Mouse (Mus musculus) adrenal gland, postnatal 25 days (tissue): ENCODE results near the gene Cnot6. TPM values are rescaled to one million over a fixed set of nuclear protein-coding genes. Genes with fewer than 3 reads are reported as not detected.

Source experiments
- DNase-seq: peaks from one replicate; pipeline ENCODE4 v3.0.0; 2021; ENCODE audit warnings: mixed read lengths
- total RNA-seq: library from RNA; stranded (reverse); gene quantifications from 2 replicates; pipeline ENCODE4 v1.2.3, GENCODE M21; 2021

Cnot6 gene
- total RNA-seq, 1 experiment from 2014 or later, result 58.6 TPM

- no peak for DNase-seq
These were observed 1.1 kb upstream of the Cnot6 start for GRCm38 (mm10) chr11:49713336-49714334.

GRCm38 (mm10) chr11:49711981-49712554 lies 455 bp downstream of the Cnot6 start:
- peak; percentile 29 for DNase-seq

GRCm38 (mm10) chr11:49710664-49711063 lies 1.9 kb downstream of the Cnot6 start:
- no peak for DNase-seq

DNA sequence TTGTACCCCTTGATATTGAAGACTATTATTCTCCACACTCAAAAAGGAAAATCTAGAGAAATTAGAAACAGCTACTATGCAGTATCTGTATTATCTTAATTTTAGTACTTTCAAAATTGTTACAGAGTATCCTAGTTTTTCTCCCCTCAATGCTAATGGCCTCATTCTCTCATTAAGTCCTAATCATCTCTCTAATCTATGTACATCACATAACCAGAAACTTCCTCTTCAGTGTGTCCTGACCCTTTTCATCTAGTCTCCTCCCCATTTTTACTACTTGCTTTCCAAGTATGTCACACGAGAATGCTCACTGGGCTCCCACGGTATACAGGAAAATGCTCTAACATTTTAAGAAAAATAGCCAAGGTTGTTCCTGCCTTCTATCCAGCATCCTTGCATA lies 4.7 kb downstream of the Cnot6 start:
- DNase-seq, result no peak

GRCm38 (mm10) chr11:49704804-49705203 lies 7.7 kb downstream of the Cnot6 start:
- peak; percentile 28 for DNase-seq

DNA sequence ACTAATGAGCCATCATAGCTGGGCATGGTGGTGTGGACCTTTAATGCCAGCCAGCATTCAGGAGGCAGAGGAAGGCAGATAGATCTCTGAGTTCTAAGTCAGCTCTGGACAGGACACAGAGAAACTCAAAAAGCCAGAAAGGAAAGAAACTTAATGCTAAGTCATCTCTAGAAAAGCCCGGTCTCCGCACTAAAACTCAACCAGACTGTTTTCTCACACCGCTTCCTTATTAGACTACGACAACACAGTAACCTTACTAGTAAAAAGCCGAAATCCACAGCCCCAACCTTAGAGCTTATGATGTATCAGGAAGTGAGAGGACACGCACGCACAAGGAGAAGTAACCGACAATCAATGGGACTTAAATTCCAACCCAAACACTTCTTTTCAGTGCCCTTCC lies 10.5 kb downstream of the Cnot6 start:
- no peak for DNase-seq

DNA sequence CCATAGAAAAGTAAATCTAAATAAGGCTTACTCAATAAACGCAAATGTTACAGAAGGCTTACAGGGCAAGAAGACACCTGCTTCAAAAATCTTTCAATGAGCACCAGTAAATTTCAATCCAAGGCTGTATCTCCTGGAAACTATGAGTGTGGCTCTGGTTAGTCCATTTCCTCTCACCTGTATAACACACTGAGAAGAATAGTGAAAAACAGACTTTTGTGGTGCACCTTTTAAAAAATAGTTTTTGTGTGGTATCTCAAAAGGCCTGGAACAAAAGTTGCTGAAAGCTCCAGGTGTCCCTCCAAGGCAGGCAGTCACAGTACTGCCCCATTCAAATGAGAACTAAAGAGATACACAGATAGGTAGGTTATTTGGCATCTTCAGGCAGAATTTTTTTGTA lies 13.4 kb downstream of the Cnot6 start:
- DNase-seq, result no peak

DNA sequence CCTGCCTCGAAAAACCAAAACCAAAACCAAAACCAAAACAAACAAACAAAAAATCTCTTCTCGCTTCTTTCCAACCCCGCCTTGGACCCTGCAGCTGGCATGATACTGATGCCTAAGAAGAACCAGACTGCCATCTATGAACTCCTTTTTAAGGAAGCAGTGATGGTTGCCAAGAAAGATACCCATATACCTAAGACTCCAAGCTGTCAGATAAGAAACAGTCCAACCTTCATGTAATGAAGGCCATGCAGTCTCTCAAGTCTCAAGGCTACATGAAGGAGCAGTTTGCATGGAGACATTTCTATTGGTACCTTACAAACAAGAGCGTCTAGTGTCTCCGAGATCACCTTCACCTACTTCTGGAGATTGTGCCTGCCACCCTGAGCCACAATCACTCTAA lies 14.7 kb downstream of the Cnot6 start:
- no peak for DNase-seq

GRCm38 (mm10) chr11:49696472-49696871 lies 16.1 kb downstream of the Cnot6 start:
- DNase-seq, result no peak

DNA sequence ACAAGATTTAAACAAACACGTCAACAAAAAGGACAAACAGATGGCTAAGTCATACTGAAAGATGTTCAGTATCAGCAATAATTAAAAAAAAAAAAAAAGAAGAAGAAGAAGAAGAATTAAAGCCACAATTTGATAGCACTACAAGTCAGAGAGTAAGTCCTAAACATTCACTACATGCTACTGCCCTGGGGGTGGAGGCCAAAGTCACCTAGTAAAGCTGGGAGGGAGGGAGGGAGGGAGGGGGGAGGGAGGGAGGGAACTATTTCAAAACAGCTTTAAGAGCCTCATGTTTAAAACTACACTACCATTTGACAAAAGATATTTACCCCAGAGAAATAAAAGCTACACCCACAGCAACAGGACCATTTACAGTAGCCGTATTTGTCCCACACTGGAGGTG lies 16.8 kb downstream of the Cnot6 start:
- DNase-seq, result no peak

DNA sequence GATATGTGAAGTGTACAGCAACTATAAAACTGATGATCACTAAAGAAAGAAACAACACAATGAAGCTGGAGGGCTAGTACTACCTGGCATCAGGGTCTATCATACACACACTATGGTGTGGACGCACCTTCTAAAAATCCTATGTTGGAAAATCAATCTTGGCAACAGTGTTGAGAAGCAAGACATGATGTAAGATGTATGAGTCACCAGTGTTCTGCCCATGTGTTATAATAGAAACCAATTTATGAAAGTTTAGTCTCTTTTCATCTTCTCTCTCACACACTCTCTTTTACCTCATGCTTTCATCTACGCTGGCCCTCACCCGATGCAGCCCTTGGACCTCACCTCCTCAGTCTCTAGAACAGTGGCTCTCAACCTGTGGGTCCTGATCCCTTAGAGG lies 17.5 kb downstream of the Cnot6 start:
- no peak for DNase-seq

- no peak for DNase-seq
These were observed 28.1 kb downstream of the Cnot6 start for GRCm38 (mm10) chr11:49684237-49684973.

DNA sequence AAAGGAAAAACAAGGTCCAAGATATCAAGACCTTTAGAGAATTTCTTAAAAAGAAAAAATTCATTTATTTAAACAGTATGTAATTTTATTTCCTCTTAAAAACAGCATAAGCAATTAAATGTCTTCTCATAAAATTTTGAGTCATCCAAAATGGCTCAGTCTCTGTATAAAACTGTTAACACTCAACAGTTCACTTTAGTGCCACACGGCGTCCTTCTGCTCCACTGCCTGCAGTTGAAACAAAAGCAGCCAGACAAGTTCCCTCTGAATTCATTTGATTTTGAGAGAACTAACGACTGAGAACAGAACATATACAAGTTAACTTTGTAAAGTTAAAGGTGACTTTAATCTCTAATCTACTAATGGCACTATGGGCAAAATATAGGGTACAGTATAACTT lies 39.1 kb downstream of the Cnot6 start:
- DNase-seq, result no peak

DNA sequence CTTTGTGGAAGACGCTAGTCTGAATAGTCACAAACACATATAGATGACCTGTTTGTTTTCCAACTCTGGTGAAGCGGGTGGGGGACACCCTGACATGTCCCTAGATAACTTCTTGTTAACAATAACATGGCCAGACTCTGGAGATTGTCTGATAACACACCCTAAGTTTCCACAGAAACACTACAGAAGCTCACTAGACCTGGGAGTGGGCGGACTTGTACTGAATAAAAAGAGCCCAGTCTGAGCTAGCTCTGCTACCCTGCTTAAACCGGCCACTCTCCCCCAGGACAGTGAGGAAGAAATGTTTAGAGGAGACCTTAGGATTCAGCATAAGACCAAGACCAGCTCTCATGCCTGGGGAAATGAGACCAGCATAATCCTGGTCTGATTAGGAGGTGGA lies 47.1 kb downstream of the Cnot6 start:
- DNase-seq, result no peak

DNA sequence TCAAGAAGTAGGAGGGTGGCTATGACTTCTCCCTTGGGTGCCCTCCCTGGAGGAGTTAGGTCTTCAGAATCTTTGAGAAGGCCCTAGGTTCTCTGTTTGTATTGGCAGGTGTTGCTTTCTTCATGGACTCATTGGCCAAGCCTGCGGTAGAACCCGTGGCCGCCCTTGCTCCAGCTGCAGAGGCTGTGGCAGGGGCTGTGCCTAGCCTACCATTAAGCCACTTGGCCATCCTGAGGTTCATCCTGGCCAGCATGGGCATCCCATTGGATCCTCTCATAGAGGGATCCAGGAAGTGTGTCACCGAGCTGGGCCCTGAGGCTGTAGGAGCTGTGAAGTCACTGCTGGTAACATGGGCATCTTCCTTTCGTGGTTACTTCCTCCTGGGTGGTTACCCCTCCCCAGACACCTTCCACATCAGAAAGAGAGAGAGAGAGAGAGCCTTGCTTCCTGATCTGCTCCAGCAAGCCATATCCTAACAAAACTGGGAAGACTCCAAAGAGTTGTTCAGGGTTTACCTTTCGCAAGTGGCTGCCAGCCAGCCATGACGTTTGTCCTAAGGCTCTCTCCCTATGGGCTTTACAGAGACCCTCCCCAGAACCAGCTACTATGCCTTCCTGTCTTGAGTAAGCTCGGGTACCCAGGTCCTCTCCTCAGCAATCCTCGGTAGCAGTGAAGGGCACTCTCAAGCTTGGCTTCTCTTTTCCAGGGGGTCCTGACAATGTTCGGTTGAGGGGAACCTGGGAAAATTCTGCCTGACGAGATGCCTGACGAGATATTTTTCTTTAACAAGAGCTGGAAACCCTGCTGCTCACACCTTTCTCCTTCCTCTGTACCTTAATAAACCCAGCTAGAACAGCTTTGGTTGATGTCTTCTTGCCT lies 48.0 kb downstream of the Cnot6 start:
- DNase-seq, result no peak

GRCm38 (mm10) chr11:49663310-49663709 lies 49.2 kb downstream of the Cnot6 start, which contains the start of gene Scgb3a1:
Scgb3a1 (plus strand) TSS chr11:49663610.
- no peak for DNase-seq

DNA sequence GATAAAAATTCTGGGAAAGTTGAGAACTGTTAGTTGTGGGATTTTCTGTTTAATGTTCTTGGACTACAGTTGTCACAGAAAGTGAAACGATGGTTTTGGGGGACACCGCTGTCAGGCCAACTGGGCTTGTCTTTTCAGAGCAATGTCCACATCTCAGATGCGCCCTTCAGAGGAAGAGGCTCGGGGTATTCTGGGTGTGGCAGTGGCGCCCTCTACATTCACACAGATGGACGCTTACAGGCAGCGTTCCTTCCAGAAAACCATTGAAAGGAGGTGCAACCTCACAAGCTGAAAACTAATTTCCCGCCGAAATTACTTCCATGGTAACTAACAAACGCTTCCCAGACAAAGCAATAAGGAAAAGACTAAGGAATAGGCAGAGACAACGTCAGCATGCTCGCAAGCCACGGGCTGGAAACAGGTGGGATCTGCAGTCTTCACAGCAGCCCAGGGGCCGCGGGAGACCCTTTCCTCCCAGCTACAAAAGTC lies 50.2 kb downstream of the Cnot6 start:
- no peak for DNase-seq

DNA sequence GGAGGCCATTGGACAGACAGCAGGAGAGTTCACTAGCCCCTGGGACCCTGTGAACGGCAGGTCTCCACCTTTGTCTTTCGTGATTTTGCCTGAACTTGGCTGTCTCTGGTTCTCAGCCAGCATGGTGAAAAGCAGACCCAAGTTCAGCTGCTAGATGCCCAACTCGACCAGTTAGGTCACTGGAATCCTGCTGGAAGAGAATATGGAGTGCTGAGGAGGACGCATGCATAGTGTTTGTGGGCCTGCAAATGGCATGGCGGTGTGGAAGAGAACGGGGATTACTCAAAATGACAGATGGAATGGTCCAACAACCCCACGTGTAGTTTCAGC lies 53.1 kb downstream of the Cnot6 start:
- DNase-seq, result no peak

DNA sequence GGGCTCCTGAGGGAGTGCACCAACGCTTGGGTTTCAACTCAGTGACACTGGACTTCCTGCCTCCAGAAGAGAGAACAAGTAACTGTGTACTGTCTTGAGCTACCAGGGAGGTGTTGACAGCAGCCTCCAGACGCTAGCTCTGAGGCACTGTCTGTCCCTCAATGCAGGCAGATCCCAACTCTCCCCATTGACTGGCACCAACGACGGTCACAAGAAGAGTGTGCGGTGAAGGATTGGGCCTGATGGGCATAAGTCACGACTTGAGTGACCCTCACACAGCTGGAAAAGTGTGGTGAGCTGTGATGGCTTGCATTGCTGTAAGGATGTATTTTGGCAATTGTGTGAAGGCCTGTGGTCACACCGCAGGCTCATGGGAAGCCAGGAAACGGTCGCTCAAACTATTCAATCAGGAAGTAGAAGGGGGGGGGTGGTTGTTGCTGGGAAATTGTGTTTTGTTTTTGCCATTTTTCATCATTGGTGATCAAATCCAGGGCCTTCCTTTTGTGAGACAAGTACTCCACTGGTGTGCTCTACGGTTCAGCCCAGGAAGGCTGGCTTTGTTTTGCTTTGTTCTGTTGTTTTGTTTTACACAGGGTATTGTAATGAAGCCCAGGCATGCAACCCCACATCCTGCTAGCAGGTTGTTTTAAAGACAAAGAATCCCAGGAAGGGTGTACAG lies 53.6 kb downstream of the Cnot6 start:
- DNase-seq, result no peak

- DNase-seq, result no peak
These were observed 54.5 kb downstream of the Cnot6 start for GRCm38 (mm10) chr11:49658065-49658464.

GRCm38 (mm10) chr11:49655501-49655900 lies 57.0 kb downstream of the Cnot6 start:
- DNase-seq, result no peak
